Mouse (Mus musculus): ENCODE data around the gene Umodl1. TPM values are rescaled to one million over a fixed set of nuclear protein-coding genes. Genes with fewer than 3 reads are reported as not detected.
A peak's percentile ranks its signal among the peaks of the same experiment; 100 is the strongest.

The Umodl1 gene
- polyA plus RNA-seq, 1 experiment from 2014 or later: 0.03 TPM

DNA sequence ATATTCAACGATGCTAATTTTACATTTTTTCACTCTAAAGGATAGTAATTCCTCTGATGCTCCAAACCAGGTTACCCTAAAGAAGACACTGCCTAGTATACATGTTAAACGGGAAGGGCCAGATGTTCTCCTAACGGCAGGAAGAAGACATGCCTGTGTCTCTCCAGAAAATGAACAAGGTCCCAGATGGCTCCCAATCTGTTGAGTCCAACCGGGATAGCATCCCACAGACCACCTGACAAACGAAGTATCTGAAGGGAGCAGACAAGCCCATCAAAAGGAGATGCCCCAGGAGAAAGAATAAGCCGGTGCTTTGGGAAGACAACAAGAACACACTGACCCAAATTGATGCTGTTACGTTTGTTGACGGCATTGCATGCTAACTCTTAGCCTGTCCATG is 2.8 kb upstream of the Umodl1 start:
- H3K9me3 ChIP-seq (replicated peaks): no peaks in the 10 kb centered on the region
- WGBS: 75% methylated on average over 8 of the region's 8 CpGs
- no peak overlapping the region for H3K9ac ChIP-seq
- H3K36me3 ChIP-seq: no peaks in the 10 kb centered on the region
- H3K4me3 ChIP-seq (replicated peaks): no peak overlapping the region
- no peak for ATAC-seq (replicated peaks; ENCODE audit: low FRiP score)
- no peaks in the 10 kb centered on the region for H3K4me1 ChIP-seq
- no peak overlapping the region for H3K27ac ChIP-seq
- H3K27me3 ChIP-seq: peaks cover 20% of the 10 kb centered on the region
- H3K4me2 ChIP-seq: no peak overlapping the region

DNA sequence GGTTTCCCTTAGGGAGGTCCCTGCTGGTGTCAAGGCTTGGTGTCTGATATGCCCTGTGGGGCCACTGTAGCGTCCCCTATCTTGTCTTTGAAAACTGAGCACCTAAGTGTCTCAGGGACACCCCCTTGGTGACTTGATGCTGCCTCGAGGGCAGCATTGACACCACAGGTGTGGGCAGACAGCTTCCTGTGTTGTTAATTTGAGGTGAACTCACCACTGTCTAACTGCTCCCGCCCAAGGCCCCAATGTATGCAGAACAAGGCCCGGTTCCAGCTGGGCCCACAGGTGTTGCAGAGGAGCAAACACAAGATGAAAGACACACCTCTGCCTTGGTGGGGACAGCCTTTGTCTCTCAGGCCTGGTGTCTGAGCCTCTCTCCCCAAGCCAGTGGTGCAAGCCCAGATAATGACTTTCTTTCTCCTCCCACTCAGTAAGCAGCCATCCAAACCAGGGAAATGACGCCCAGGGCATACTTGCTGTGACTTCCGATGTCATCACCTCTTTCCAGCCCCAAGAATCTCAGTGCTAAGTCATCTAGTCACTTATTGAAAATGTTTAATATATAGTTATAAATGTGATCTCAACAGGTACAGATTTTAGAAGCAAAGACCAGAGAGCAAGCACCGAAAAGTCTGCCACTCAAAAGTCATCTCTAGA is 7.6 kb downstream of the Umodl1 start:
- no peak for ATAC-seq (replicated peaks; ENCODE audit: low FRiP score)
- no peak overlapping the region for H3K4me2 ChIP-seq
- H3K27me3 ChIP-seq: no peaks in the 10 kb centered on the region
- 0 out of 2 replicates have a peak, but pooled peaks cover 2% of the 10 kb centered on the region for H3K4me1 ChIP-seq
- 43% methylated on average over 7 of the region's 7 CpGs for WGBS
- no peaks in the 10 kb centered on the region for H3K9me3 ChIP-seq (replicated peaks)
- H3K36me3 ChIP-seq: no peaks in the 10 kb centered on the region
- H3K27ac ChIP-seq: no peak overlapping the region
- H3K4me3 ChIP-seq (replicated peaks): no peak overlapping the region
- H3K9ac ChIP-seq: no peak overlapping the region

DNA sequence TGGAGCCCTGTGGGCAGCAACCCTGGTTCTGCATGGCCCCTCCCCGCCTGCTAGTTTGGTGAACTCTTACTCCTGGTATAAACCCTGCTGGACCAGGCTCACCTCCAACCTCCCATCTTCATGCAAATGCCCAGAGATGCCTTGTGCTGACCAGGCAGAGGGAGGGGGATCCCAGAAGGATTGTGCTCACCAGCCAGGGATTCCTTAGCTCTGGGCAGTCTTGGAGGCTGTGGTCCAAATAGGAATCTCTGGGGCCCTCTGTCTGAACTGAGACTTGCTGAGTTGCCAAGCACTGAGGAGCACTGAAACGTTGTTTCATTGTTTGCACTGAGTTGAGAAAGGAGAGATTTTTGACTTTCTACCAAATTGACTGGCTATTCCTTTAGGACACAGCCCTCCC is 8.4 kb downstream of the Umodl1 start:
- no peak overlapping the region for H3K4me3 ChIP-seq (replicated peaks)
- H3K27ac ChIP-seq: no peak overlapping the region
- no peaks in the 10 kb centered on the region for H3K27me3 ChIP-seq
- 41% methylated on average over 2 of the region's 2 CpGs for WGBS
- no peak for ATAC-seq (replicated peaks; ENCODE audit: low FRiP score)
- no peak overlapping the region for H3K9ac ChIP-seq
- H3K36me3 ChIP-seq: no peaks in the 10 kb centered on the region
- H3K9me3 ChIP-seq (replicated peaks): no peaks in the 10 kb centered on the region
- no peaks in the 10 kb centered on the region for H3K4me1 ChIP-seq
- no peak overlapping the region for H3K4me2 ChIP-seq

DNA sequence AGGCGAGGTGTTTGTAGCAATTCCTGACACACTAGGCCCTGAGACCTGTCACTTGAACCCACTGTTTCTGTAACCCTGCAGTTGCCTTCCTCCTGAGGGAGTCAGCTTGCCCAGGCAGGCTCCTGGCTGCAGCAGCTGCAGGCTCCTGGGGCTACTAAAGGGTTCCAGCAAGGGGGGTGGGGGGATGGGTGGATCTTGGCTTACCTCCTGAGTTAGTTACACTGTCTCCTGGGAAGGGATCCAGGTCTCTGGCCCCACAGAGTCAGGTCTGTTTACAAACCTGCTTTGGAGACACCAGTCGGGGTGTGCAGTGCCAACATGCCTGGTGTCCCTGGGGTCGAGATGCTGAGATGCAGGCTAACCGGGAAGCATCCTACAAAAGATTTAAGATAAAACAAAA is 15.5 kb downstream of the Umodl1 start:
- no peak overlapping the region for H3K4me3 ChIP-seq (replicated peaks)
- H3K4me2 ChIP-seq: no peak overlapping the region
- H3K27me3 ChIP-seq: no peaks in the 10 kb centered on the region
- H3K27ac ChIP-seq: no peak overlapping the region
- ATAC-seq (replicated peaks; ENCODE audit: low FRiP score): no peak
- peaks cover 8% of the 10 kb centered on the region; the same call in 1 of the 2 replicates for H3K4me1 ChIP-seq
- H3K9me3 ChIP-seq (replicated peaks): no peaks in the 10 kb centered on the region
- H3K36me3 ChIP-seq: no peaks in the 10 kb centered on the region
- H3K9ac ChIP-seq: no peak overlapping the region
- 58% methylated on average over 4 of the region's 4 CpGs for WGBS

DNA sequence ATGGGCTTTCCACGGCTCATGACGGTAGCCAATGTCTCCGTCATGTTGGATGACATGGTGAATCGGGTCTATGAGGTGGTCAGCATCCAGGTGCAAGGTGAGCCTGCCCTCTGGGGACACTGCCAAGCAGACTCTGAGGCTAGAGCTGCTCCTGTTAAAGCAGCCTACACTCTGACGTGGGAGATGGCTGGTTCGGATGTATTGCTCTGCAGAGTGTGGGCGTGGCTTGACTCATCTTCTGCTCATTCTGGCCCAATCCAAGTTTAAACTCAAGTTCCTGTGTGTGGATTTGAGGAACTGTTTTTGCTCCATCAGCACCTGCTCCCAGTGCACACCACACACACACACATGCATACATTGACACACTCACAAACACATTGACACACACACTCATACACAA is 17.4 kb downstream of the Umodl1 start:
- ATAC-seq (replicated peaks; ENCODE audit: low FRiP score): no peak
- Histone ChIP-seq H3K9me3 (replicated peaks) (no peaks in the 10 kb centered on the region), H3K4me3 (replicated peaks) (no peak overlapping the region), H3K4me1 (peaks cover 8% of the 10 kb centered on the region; the same call in 1 of the 2 replicates), H3K36me3 (no peaks in the 10 kb centered on the region), H3K9ac (no peak overlapping the region), H3K4me2 (no peak overlapping the region), H3K27me3 (no peaks in the 10 kb centered on the region), H3K27ac (no peak overlapping the region)
- 80% methylated on average over 7 of the region's 7 CpGs for WGBS

DNA sequence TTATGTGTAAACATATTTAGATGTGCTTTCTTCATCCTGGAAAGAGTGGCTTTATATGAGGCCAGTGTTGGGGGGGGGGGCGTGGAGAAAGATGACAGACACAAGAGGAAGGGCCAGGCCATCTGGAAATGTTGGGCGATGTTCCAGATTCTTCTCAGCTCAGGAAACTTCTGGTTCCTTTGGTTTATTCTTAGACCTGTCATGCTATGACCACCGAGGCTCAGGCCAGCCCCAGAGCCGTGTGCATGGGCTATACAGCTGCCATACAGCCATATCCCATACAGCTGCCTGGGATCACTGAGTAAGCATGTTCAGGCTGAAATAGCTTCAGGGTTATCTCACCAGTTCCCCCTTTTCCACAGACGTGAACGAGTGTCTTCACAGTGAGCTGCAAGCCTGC is 18.9 kb downstream of the Umodl1 start:
- Histone ChIP-seq H3K27me3 (no peaks in the 10 kb centered on the region), H3K9me3 (replicated peaks) (no peaks in the 10 kb centered on the region), H3K4me1 (peaks cover 8% of the 10 kb centered on the region; the same call in 1 of the 2 replicates), H3K4me3 (replicated peaks) (no peak overlapping the region), H3K27ac (peak overlapping the region; percentile 48; the same call in 1 of the 2 replicates), H3K36me3 (no peaks in the 10 kb centered on the region), H3K4me2 (no peak overlapping the region), H3K9ac (no peak overlapping the region)
- WGBS: 71% methylated on average over 6 of the region's 6 CpGs
- ATAC-seq (replicated peaks; ENCODE audit: low FRiP score): no peak

DNA sequence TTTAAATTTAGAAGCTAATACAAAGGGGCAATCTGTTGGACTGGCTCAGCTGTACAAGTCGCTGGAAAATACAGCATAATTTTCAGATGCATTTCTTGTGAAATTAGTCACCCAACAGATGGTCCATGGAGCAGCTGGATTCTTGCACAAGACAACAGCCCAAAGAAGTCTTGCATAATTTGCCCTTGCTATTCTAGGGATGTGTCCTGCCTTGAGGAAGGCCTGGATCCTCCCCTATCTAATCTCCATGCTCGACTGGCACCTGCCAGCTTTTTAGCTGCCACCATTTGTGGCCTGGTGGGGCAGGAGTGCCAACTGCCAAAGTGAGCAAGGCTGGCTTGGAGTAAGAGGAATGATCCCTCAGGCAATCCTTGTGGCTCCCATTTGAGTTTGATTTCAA is 22.9 kb downstream of the Umodl1 start:
- peaks cover 4% of the 10 kb centered on the region; the same call in 1 of the 2 replicates for H3K4me1 ChIP-seq
- H3K9ac ChIP-seq: no peak overlapping the region
- ATAC-seq (replicated peaks; ENCODE audit: low FRiP score): no peak
- no peaks in the 10 kb centered on the region for H3K36me3 ChIP-seq
- no peak overlapping the region for H3K27ac ChIP-seq
- no peak overlapping the region for H3K4me2 ChIP-seq
- H3K27me3 ChIP-seq: no peaks in the 10 kb centered on the region
- no peaks in the 10 kb centered on the region for H3K9me3 ChIP-seq (replicated peaks)
- no peak overlapping the region for H3K4me3 ChIP-seq (replicated peaks)
- WGBS: 70% methylated on average over 2 of the region's 2 CpGs

DNA sequence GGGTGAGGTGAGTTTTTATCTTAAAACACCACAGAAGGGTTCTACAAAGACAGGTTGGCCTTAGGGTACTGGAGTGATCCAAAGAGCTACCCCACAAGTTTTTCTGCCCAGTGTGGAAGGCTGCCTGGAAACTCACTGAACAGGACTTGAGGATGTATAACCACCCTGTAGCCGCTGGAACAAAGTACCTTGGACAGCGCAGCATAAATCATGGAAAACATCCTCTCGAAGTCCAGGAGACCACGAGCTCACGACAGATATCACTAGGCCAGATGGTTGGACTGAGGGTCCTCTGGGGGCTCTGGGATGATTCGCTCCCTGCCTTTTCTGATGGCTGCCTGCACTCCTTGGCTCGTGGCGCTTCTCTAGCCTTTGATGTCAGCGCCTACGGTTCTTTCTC is 24.1 kb downstream of the Umodl1 start:
- no peak overlapping the region for H3K4me2 ChIP-seq
- no peak overlapping the region for H3K4me3 ChIP-seq (replicated peaks)
- H3K9me3 ChIP-seq (replicated peaks): no peaks in the 10 kb centered on the region
- no peaks in the 10 kb centered on the region for H3K36me3 ChIP-seq
- ATAC-seq (replicated peaks; ENCODE audit: low FRiP score): no peak
- H3K9ac ChIP-seq: no peak overlapping the region
- 57% methylated on average over 10 of the region's 10 CpGs for WGBS
- peaks cover 4% of the 10 kb centered on the region; the same call in 1 of the 2 replicates for H3K4me1 ChIP-seq
- H3K27me3 ChIP-seq: no peaks in the 10 kb centered on the region
- H3K27ac ChIP-seq: no peak overlapping the region

DNA sequence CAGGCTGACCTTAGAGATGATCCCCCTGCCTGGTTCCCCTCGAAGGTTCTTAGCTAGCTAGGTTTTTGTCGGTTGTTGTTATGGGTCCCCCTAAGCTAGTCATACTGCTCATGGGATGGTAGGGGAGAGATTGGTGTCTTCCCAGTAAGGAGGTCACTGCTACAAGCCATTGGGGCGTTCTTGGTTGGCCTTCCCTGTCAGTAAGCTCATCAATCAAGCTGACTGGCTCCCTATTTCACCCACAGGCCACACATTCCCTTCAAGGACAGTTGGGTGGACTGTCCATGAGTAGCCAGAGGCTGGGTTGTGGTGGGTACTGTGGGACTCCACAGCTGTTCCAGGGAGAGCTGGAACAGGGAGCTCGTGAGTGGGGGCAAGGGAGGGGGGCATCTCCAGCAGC is 29.1 kb downstream of the Umodl1 start:
- Histone ChIP-seq H3K27ac (no peak overlapping the region), H3K9me3 (replicated peaks) (no peaks in the 10 kb centered on the region), H3K36me3 (no peaks in the 10 kb centered on the region), H3K9ac (no peak overlapping the region), H3K27me3 (no peaks in the 10 kb centered on the region), H3K4me2 (no peak overlapping the region), H3K4me1 (no peaks in the 10 kb centered on the region), H3K4me3 (replicated peaks) (no peak overlapping the region)
- ATAC-seq (replicated peaks; ENCODE audit: low FRiP score): no peak
- 61% methylated on average over 4 of the region's 4 CpGs for WGBS

DNA sequence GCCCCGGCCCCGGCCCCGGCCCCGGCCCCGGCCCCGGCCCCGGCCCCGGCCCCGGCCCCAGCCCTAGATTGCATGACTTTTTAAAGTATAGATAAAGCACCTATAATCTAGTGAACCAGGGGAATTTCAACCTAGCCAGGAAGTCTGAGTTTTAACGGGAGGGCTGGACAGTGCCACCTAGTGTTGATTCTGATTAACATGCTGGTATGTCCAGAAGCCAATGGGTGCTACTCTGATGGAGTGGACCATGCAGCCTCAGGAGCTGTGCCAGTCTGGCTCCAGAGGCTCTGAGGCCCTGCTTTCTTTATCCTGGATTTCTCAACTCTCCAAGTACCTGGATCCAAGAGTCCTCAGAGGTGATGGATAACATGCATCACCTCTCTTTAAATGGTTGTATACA is 35.8 kb downstream of the Umodl1 start:
- Histone ChIP-seq H3K9me3 (replicated peaks) (no peaks in the 10 kb centered on the region), H3K4me2 (no peak overlapping the region), H3K4me1 (no peaks in the 10 kb centered on the region), H3K4me3 (replicated peaks) (no peak overlapping the region), H3K27me3 (peaks cover 9% of the 10 kb centered on the region; the same call in 1 of the 2 replicates), H3K27ac (no peak overlapping the region), H3K9ac (no peak overlapping the region), H3K36me3 (no peaks in the 10 kb centered on the region)
- ATAC-seq (replicated peaks; ENCODE audit: low FRiP score): no peak
- 50% methylated on average over 10 of the region's 10 CpGs for WGBS

DNA sequence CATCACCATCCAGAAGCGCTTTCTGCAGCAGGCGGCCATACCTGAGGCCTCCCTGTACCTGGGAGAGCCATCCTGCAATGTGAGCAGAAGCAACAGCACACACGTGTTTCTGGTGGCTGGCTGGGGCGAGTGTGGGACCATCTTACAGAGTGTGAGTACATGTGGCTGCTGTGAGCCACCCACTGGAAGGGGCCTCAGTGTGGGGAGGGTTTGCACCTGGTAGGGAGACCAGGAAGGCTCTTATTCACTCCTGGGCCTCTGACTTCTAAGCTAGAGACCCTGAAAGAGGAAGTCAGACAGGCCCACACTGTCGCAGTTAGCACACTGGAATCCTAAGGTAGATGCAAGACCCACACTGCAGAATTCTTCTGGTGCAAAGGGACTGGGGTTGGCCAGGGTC is 41.9 kb downstream of the Umodl1 start:
- H3K36me3 ChIP-seq: no peaks in the 10 kb centered on the region
- 81% methylated on average over 5 of the region's 5 CpGs for whole genome bisulfite sequencing
- no peak overlapping the region for H3K4me3 ChIP-seq (replicated peaks)

DNA sequence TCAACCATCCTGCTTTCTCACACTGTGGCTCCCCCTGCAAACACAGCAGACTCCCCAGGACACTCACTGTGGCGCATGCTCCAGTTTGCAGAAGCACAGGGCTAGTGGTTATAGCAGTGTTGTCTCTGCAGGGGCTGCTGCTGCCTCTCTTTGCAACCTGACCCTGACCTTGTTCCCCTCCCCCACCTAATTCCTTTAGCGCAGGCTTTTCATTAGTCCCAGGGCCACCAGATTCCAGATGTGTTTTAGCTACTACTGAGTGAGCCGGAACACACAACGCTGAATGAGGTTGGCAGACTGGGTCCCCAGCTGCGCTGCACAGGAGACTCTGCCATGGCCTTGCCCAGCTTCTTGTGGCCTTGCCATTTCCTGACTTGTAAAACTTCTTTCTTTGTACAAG is 46.5 kb downstream of the Umodl1 start:
- Histone ChIP-seq H3K27ac (no peak overlapping the region), H3K9me3 (replicated peaks) (no peaks in the 10 kb centered on the region), H3K4me2 (no peak overlapping the region), H3K9ac (no peak overlapping the region), H3K27me3 (no peaks in the 10 kb centered on the region), H3K4me1 (peaks cover 5% of the 10 kb centered on the region; the same call in 1 of the 2 replicates), H3K36me3 (no peaks in the 10 kb centered on the region), H3K4me3 (replicated peaks) (no peak overlapping the region)
- WGBS: 20% methylated on average over 5 of the region's 5 CpGs
- no peak for ATAC-seq (replicated peaks; ENCODE audit: low FRiP score)

More for the DNA sequence above, 41.9 kb downstream of the Umodl1 start:
- no peak for ATAC-seq (replicated peaks; ENCODE audit: low FRiP score)
- Histone ChIP-seq H3K27me3 (peaks cover 5% of the 10 kb centered on the region; the same call in 1 of the 2 replicates), H3K27ac (no peak overlapping the region), H3K9ac (no peak overlapping the region), H3K4me2 (no peak overlapping the region), H3K4me1 (peaks cover 5% of the 10 kb centered on the region; the same call in 1 of the 2 replicates), H3K9me3 (replicated peaks) (no peaks in the 10 kb centered on the region)

DNA sequence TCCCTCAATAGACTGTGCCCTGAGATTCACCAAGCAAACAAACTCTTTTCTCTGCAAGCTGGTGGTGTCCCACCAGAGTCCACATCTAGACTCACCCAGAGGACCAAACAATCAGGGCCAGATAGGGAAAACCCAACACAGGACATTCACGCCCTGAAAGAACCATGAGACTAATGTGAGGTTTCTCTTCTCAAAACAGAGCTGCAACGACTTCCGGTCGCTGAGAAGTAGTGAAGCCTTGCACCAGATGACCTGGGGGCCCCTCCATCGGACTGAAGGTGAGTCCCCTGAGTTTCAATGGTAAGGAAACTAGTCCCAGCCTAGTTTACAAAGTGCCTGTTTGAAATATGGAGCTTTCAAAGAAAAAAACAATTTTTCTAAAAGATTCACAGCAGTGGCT is 48.2 kb downstream of the Umodl1 start:
- Histone ChIP-seq H3K4me3 (replicated peaks) (no peak overlapping the region), H3K4me2 (no peak overlapping the region), H3K36me3 (no peaks in the 10 kb centered on the region), H3K27ac (no peak overlapping the region), H3K9me3 (replicated peaks) (no peaks in the 10 kb centered on the region), H3K9ac (no peak overlapping the region), H3K4me1 (peaks cover 5% of the 10 kb centered on the region; the same call in 1 of the 2 replicates), H3K27me3 (no peaks in the 10 kb centered on the region)
- ATAC-seq (replicated peaks; ENCODE audit: low FRiP score): no peak
- 78% methylated on average over 5 of the region's 5 CpGs for WGBS

All from kidney, embryonic 15.5 days (tissue).